Mouse (Mus musculus) liver, embryonic 18 days (tissue): ENCODE results near the gene Bdkrb1. TPM values are rescaled to one million over a fixed set of nuclear protein-coding genes. Genes with fewer than 3 reads are reported as not detected.

Source experiments
- polyA plus RNA-seq: library from polyadenylated mRNA; depleted of rRNA; stranded (reverse); fragments of >200 nt; gene quantifications from 2 replicates; pipeline ENCODE4 v1.2.3, GENCODE M21; 2012; rRNA removed

The Bdkrb1 gene
- not detected in 2 replicates for polyA plus RNA-seq

GRCm38 (mm10) chr12:105602581-105603210 lies at the start of gene Bdkrb1:
Gene Bdkrb1 (plus strand): TSS chr12:105603085.

GRCm38 (mm10) chr12:105562936-105563680 lies 39.8 kb upstream of the Bdkrb1 start, which contains the start of gene Bdkrb2:
Gene Bdkrb2 (plus strand): TSS chr12:105563226.

Other genes with a start within 250 kb of the Bdkrb1 start
- gene D430019H16Rik, start 149.2 kb upstream of the Bdkrb1 start, polyA plus RNA-seq, result 0.31 and 0.32 TPM in 2 replicates
- gene Bdkrb2, start 39.9 kb upstream of the Bdkrb1 start, polyA plus RNA-seq, result 0.02 TPM in 2 replicates
- gene Gskip, start 81.7 kb downstream of the Bdkrb1 start, polyA plus RNA-seq, result 6.3 and 6.4 TPM in 2 replicates
- gene Atg2b, start 82.1 kb downstream of the Bdkrb1 start, polyA plus RNA-seq, result 9.9 and 13.2 TPM in 2 replicates
- 0.37 and 0.44 TPM in 2 replicates for gene Ak7, start 102.9 kb downstream of the Bdkrb1 start, polyA plus RNA-seq
- gene Papola, start 181.6 kb downstream of the Bdkrb1 start, polyA plus RNA-seq, result 54.1 and 61.4 TPM in 2 replicates